ENCODE assay signal across 10 mouse cellular contexts in the genomic region with DNA sequence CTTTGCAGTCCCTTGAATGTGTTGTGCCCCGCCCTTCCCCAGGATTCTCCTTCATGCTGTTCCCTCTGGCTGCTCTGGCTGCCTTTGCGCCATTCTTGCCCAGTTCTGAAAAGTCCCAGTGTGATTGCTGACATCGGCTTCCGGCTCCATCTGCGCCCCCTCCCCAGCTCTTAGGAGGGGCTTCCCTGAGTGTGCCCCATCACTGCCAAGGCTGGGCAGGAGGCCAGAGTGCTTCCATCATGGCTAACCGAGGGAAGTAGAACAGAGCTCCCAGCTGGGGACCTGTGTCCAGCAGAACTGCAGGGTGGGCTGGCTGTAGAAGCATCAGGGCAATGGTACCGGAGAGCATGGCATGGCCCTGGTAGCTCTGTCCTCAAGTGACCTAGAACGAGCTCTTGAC. TPM values are rescaled to one million over a fixed set of nuclear protein-coding genes. Genes with fewer than 3 reads are reported as not detected.
DNase-seq lines count a peak whose midpoint lies in the region; ATAC-seq lines count a peak whose summit lies in the region.
"Had no signal": no experiment of that assay in that cellular context is flagged by ENCODE, and none has a peak within 500 bp of the region (broad histone marks: within the 10 kb centered on the region; RNA-seq: fewer than 3 reads in every experiment).

No protein-coding gene starts in this region.

- ATAC-seq in cerebellum, adult (ENCODE audit: insufficient number of reproducible peaks, low FRiP score, low TSS enrichment): peak; percentile 46; the same call in 1 of the 2 replicates
- ATAC-seq: intestine, postnatal 0 days had no signal

- no peak for DNase-seq in cerebellum, adult 8-10 months
- DNase-seq in left cerebral cortex, postnatal 10 days (ENCODE audit: extremely low spot score in 1 of 2, low spot score in 2 of 2): peak; percentile 45 to 58
- DNase-seq in left cerebral cortex, postnatal 14 days (ENCODE audit: low spot score in 2 of 2): no peak
- DNase-seq in Muller cell, postnatal 12 days (ENCODE audit: inconsistent ontology term): peak; percentile 14
- peak; percentile 39 to 49 for DNase-seq in cerebellum, postnatal 36 days
- no peak for DNase-seq in liver
- DNase-seq in B cell, adult 2 months: no peak
- DNase-seq: thymus, adult 2 months had no signal

- intact Hi-C loops in left cerebral cortex, postnatal 10 days (cut with DNase I): no loop called here
- intact Hi-C loops in left cerebral cortex, postnatal 14 days (cut with DNase I): no loop called here

RNA-seq across cellular contexts. Expression of a gene that starts 14.8 kb away (rescaled TPM):
- total RNA-seq in left cerebral cortex, postnatal 10 days (2021): 100 to 1,000 TPM; 107 to 121 TPM
- total RNA-seq in left cerebral cortex, postnatal 14 days (2021): 100 to 1,000 TPM; 153 to 170 TPM

RNA-seq across cellular contexts. Expression of a gene that starts 57.8 kb away (rescaled TPM):
- total RNA-seq in left cerebral cortex, postnatal 10 days (2021): 10 to 100 TPM; 31.6 to 36.4 TPM
- 10 to 100 TPM; 35.3 to 39.3 TPM for total RNA-seq in left cerebral cortex, postnatal 14 days (2021)

Comparison
In these comparisons a context has a peak if more than half of its experiments do, and no peak if none do; other contexts are left out.
1. DNase-seq: peak in left cerebral cortex, postnatal 10 days (2 of 2), Muller cell, postnatal 12 days (single experiment) and cerebellum, postnatal 36 days (2 of 2); none in cerebellum, adult 8-10 months (single experiment), left cerebral cortex, postnatal 14 days (0 of 2), liver (single experiment) and B cell, adult 2 months (0 of 2).